Mouse (Mus musculus): Measurements from ENCODE around the gene Minos1. TPM values are rescaled to one million over a fixed set of nuclear protein-coding genes. Genes with fewer than 3 reads are reported as not detected.

Minos1 gene
- total RNA-seq (2015) (318 and 395 TPM in 2 replicates), total RNA-seq (2017) (120 and 123 TPM in 2 replicates)

DNA sequence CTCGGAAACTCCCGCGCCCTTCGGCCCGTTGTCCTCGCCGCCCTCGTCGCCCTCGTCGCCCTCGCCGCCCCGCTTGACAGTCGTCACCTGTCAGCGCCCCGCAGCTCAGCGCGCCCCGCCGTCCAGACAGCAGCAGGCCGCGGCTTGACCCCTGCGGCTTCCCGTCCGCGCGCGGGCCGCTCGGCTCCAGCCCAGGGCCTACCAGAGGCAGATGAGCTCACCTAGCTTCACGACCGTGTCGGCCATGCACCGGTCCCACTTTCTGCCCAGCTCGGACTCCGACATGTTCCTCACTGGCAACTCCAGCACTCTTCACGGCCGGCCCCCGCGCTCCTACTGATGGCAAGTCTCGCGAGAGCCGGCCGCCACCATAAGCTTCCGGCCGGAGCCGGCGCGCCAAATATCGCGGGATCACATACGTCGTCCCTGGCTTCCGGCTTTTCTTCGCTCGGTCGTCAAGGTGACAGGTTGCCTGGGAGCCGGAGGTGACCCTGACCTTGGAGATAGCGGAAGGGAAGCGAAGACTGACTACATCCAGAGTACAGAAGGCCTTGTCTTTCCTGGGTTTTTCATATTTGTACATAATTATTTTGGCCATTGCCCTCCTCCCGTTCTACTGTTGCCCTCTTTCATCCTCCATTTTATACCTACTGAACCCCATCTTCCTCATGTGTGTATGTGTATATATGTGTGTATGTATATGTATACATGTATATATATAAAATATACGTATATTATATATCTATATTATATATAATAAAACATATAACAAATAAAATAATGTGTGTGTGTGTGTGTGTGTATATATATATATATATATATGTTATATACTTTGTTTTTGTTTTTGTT lies at the start of gene Minos1:
Gene Minos1, minus strand, starts transcription at position 413 of the 849 bp plus-strand sequence.
- peak; percentile 98 for ATAC-seq (ENCODE audit: poor library complexity, severe bottlenecking)

DNA sequence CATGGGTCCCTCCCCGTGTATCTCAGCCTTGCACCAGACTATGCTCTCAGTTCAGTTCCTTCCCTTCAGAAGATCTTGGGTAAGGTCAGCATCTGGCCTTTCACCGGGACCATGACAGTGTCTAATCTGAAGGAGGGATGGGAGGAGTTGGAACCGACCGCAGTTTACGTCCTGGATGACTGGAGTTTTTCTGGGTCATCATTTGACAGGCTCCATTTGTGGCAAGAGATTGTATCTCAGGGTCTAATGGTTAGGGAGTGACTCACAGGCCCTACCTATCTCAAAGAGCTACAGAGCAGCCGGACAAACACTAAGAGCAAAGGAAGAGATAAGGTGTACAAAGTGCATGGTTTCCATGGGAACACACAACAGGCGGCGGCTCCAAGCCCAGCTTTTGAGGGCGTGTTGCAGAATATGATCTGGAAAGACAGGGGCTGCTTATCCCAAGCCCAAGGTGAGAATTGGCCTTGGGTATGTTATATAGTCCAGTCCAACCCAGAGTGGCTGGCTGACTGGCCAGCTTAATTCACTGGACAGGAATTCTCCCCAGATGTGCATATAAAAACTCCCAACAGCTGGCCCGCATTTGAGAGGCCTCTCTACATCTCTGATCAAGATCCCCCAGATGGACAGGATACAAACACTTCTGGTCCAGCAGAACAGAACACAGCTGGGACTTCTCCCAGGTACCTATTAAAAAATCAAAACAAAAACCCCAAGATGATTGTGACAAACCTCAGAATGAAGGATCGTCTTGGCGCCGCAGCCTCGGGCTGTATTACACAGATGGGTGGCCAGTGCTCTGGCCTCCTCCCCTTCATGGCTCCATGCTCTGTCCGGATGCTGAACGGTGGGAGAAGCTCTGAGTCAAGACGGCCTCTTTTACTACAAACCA lies 49.1 kb upstream of the Minos1 start:
- no peak for ATAC-seq (ENCODE audit: poor library complexity, severe bottlenecking)

DNA sequence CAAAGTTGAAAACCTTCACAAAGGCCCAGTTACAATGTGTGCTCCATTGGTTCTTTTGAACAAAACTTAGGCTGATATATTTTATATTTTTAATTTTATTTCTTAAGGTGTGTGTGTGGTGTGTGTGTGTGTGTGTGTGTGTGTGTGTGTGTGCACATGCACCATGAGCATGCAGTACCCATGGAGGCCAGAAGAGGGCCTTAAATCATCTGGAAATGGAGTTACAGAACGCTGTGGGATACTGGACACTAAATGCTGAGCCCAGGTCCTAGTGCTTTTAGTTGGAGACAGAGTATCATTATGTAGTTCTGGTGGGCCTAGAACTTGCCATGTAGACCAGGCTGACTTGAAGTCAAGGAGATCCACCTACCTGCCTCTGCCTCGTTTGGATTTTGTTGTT lies 48.3 kb upstream of the Minos1 start:
- no peak for ATAC-seq (ENCODE audit: poor library complexity, severe bottlenecking)

DNA sequence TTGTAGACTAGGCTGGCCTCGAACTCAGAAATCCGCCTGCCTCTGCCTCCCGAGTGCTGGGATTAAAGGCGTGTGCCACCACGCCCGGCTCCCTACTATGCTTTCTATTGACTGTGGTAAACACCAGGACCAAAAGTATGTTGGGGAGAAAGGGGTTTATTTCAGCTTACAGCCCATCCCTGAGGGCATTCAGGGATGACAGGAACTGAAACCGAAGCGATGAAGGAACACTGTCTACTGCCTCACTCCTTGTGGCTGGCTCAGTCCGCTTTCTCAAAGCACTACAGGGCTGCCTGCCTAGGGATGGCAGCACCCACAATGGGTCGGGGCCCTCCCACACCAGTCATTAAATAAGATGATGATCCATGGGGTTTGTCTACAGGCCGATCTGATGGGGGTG lies 47.5 kb upstream of the Minos1 start:
- ATAC-seq (ENCODE audit: poor library complexity, severe bottlenecking) = peak; percentile 62

DNA sequence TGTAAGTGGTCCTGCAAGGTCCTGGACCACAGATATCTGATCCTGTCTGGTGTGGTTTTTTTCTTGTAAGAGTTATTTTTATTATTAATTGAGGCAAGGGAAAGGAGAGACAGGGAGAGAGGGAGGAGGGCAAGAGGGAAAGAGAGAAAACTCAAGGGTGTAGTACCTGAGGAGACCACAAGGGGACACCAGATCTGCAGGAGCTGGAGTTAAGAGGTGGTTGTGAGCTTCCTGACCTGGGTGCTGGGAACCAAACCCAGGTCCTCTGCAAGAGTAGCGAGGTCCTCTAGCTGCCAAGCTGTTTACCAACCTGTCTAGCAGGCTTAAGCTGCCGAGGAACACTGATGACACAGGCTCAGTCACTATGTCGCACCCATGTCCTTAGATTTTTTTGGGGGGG lies 47.0 kb upstream of the Minos1 start:
- no peak for ATAC-seq (ENCODE audit: poor library complexity, severe bottlenecking)

DNA sequence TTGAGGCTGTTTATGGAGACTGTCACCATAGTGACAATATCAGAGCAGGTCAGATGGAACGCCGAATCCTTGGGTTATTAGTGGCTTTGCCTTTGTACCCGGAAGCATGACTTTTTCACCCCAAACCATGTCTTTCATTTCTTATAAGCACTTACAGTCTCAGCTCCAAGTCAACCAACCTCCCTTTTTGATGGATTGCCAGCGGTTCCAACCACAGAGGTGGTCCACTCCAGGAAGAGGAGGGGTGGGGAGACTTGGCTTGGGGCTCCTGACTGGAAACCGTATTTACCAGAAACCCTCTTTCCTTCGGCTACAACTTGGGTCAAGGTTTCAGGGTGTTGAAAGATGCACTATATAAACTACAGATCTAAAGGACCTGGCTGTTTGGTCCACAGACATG lies 45.1 kb upstream of the Minos1 start:
- ATAC-seq (ENCODE audit: poor library complexity, severe bottlenecking) = no peak

DNA sequence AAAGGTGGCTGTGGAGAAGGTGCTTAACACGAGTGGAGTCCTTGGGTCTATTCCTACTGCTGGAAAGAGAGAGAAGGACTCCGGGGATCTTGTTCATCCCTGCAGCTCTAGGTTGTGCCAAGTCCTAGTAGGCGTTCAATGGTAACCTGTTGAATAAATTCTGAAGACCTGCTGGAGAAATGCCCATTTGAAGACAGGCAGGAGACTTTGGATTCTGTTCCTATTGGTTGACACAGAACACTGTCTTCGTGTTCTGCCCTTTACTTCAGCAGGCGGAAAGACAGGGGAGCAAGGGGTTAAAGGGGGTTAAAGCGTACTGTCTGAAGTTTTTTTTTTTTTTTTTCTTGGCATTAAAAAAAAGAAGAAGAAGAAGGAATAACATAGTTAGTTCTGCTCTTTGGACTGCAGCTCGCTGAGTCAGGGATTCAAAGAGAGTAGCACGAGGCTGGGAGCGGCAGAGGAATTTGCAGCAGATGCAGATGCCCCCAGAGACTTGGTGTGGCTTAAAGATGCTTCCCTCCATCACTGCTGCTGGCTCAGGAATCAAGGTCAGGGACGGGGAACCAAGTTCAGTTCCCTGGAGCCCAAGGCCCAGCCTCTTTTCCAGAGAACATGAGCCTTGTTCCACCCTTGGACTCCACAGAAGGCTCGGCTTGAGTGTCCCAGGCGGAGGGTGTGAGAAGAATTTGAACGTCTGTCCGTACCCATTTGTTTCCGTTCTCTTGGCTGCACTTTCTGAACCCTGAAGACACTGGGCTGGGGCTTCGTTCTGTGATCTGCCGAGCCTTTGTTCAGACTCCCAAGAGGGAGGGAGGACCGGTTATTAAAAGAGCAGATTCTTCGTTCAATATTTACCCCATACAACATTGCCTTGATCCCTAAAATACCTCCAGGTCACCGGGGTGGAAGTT lies 44.4 kb upstream of the Minos1 start:
- ATAC-seq (ENCODE audit: poor library complexity, severe bottlenecking) = no peak

DNA sequence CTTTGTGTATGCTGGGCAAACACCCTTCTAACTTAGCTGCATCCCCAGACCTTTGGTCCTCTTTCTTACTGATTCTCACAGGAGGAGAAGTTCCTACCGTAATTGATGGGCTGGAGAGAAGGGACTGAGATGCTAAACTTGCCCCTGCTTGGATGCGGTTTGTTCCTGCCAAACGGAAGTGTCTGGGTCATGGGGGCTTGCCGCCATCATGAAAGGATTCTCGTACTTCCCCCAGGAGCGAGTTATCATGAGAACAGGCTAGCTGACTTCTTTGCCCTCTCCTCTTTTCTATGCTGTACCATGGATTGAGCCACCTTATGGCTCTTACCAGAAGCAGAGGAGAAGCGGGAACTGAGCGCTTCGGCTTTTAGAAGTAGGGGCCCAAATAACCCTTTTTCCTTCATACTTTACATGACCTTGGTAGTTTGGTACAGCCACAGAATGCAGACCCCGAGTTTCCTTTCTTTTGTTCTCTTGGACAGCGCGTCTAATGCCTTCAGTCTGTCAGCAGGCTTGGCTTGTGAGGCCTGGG lies 38.9 kb upstream of the Minos1 start:
- ATAC-seq (ENCODE audit: poor library complexity, severe bottlenecking) = no peak

DNA sequence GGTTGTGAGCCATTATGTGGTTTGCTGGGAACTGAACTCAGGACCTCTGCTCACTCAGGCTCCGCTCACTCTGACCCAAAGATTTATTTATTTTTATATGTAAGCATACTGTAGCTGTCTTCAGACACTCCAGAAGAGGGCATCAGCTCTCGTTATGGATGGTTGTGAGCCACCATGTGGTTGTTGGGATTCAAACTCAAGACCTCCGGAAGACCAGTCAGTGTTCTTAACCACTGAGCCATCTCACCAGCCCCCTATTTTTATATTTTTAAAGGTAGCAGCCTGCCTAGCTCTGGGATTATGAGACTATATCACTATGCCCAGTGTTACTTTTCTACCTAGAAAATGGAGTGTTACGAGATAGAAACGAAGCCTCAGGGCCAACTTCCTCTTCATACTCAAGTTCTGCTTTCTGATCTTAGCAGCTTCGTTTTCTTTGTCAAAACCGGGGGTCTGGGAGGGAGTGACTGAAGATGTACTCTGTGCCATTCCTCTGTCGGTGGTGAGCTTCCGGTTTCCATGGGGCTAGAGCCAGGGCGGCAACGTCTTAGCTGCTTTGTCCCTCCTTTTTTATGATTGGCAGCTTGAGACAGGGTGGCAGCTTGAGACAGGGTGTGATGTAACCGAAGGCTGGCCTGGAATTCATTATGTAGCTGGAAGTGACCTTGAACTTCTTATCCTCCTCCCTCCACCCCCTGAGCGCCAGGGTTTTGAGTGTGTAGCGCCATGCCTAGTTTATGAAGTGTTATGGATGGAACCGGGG lies 38.3 kb upstream of the Minos1 start:
- ATAC-seq (ENCODE audit: poor library complexity, severe bottlenecking) = peak; percentile 96

DNA sequence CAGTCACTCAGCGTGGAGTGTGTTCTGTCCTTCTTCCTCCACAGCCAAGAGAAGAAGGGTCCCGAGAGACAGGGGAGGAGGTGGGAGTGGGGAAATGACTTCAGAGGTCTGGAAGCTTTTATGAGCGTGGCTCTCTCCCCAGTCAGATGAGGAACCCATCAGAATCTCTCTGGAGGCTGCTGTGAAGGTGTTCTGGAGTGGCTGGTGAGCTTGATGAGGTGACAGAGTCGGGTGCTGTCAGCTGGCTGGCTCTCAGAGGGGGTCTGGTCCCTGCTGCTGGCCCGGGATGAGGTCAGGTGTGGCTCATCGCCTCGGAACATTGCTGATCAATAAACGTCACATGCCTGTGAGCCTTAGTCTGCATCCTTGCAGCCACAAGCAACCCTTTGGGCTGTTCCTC lies 36.2 kb upstream of the Minos1 start:
- no peak for ATAC-seq (ENCODE audit: poor library complexity, severe bottlenecking)

DNA sequence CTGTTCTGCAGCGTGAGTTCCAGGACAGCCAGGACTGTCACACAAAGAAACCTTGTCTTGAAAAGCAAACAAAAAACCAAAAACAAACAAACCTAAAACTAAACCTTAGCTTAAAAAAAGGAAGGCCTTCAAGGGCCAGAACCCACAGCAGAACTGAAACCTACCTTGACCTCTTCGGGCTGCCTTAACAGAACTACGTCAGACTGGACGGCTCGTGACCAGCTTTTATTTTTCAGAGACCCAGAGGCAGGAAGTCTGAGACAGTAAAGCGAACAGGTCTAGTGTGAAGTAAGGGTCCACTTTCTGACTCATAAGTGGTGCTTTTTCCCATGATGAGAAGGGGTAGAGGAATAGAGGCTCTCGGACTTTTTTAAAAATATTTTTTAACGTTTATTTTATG lies 35.3 kb upstream of the Minos1 start:
- ATAC-seq (ENCODE audit: poor library complexity, severe bottlenecking) = peak; percentile 50

DNA sequence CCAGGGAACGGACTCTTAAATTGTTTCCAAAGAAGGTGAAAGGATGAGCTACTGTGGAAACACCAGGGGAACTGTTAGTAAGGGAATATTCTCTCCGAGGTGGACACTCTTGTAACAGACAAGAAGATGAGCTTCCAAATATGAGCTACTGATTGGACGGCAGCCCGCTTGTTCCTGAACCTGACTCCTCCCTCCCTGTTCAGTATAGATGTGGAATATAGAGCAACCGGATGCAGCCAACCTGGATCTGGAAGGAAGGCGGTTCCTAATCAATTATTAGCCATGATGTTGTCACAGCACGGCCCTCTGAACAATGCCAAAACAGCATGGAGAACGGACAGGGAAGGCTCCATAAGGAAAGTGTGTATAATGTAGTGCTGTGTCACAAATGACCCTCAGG lies 34.3 kb upstream of the Minos1 start:
- ATAC-seq (ENCODE audit: poor library complexity, severe bottlenecking) = no peak

DNA sequence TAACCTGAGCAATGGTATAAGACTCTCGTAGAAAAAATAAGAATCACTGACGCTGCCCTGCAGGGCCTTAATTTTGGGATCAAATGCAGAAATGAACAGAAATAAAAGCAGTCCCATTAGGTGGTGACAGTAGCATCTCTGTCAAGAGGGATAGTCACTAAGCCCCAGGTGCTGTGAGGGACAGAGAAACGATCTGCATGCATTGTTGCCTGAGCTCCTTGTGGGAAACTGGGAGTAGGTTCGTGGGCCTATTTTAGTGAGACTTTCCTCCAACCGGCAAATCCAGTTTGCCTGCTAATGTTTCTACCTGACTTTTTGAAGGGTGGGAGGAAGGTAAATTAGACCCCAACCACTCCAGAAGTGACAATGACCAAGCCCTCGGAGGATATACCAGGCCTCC lies 33.2 kb upstream of the Minos1 start:
- no peak for ATAC-seq (ENCODE audit: poor library complexity, severe bottlenecking)

DNA sequence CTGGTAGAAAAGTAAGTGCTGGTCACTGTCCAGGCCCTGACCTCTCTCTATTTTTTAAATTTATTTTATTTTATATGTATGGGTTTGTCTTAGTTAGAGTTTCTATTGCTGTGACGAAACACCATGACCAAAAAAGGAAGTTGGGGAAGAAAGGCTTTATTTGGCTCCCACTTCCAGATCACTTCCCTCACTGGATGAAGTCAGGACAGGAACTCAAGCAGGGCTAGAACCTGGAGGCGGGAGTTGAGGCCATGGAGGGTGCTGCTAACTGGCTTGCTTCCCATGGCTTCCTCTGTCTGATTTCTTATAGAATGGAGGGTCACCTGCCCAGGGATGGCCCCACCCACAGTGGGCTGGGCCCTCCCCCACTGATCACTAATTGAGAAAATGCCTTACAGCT lies 30.2 kb upstream of the Minos1 start:
- ATAC-seq (ENCODE audit: poor library complexity, severe bottlenecking) = peak; percentile 80; the same call in 1 of the 2 replicates

DNA sequence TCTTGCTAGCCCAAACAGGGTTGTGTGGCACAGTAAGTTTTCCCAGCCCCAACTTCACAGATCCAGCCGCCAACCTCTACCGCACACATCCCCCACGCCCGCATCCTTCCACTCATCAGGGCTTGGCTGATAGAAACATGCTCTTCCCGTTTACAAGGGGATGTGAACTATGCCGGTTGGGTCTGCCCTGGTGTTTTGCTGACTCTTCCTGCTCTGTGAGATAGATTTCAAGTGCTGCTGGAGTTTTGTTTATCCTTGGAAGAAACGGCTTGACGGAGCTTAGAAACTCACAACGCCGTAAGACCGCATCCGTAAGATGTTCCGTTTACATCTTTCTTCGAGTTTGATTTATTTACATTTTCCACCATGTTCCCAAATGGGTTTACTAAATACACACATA lies 27.4 kb upstream of the Minos1 start:
- no peak for ATAC-seq (ENCODE audit: poor library complexity, severe bottlenecking)

DNA sequence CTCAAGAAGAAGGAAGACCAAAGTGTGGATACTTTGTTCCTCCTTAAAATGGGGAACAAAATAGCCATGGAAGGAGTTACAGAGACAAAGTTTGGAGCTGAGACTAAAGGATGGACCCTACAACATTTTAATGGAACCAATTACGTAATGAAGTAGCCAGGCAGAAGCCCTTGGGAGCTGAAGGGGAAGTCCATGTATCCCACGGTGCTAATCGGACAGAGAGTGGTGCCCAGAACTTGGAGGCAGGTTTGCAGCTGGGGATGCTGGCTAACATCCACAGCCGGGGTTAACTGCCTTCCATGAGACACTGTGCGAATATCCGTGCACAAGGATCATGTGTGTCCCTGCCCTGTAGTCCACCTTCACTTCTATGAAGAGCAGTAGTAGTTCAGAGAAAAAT lies 25.6 kb upstream of the Minos1 start:
- ATAC-seq (ENCODE audit: poor library complexity, severe bottlenecking) = 0 out of 2 replicates have a peak, but pooled peaks have one; percentile 33

DNA sequence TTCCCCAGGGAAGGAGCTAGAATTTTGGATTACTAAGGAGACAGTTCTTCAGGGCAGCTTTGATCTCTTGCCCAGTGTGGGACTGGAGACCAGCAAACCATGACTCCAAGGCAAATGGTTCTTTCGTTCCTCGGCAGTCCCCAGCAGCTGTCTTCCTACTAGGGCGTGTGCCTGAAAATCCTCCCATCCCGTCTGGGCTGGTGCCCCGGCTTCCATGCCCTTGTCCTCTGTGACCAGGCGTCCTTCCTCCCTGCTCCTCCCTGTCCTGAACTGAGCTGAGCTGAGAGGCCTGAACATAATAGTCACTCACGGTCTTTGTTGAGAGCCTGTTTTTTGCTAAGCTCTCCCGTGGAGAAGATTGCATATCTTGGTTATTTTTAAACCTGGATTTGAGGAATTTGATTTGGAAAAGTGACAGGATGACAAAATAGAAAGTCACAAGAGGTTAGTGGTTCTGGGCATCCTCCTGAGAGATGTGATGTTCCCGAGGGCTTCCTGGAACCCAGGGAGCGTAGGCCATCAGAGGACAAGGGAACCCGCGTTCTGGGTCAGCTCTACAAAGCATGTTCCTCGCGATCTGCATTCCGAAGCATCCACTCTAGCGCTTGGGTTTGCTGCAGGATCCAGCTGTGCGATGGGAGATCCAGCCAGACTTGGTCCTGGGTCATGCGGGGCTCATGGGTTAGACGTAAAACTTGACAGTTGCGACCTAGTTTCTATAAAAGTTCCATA lies 23.8 kb upstream of the Minos1 start:
- ATAC-seq (ENCODE audit: poor library complexity, severe bottlenecking) = no peak

DNA sequence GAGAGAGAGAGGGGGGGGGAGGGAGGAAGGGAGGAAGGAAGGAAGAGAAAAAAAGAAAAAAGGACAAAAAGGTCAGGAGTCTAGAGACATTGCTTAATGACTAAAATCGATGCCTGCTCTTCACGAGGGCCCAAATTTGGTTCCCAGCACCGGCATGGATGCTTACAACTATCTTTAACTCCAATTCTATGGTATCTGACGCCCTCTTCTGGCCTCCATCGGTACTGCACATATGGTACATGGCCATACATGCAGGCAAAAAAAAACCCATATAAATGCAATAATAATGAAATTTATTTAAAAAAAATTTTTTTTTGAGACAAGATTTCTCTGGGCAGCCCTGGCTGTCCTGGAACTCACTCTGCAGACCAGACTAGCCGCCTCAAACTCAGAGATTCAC lies 20.5 kb upstream of the Minos1 start:
- no peak for ATAC-seq (ENCODE audit: poor library complexity, severe bottlenecking)

DNA sequence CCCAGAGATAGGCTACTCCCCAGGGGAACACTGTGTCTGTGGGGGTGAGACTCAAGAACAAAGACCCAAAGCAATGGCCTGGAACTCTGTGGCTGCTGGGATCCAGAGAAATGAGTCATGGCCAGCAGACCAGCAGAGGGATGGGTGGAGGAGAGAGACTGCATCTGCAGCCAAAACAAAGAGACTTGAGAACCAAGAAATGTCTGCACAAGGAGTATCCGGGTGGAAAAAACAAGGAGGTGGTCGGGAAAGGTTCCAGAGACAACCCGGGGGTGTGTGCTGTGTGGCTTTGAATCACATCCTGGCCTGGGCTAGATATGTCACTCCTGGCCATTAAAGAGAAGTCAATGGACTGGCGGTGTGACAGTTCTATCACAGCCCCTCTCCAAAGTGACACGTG lies 15.8 kb upstream of the Minos1 start:
- ATAC-seq (ENCODE audit: poor library complexity, severe bottlenecking) = no peak
